Mouse (Mus musculus): Measurements from ENCODE around the gene S100a9. TPM values are rescaled to one million over a fixed set of nuclear protein-coding genes. Genes with fewer than 3 reads are reported as not detected.

S100a9 gene
- 10 to 100 TPM in 1 of 2 experiments, 1 to 10 TPM in 1; 8.2 to 12.7 TPM for total RNA-seq (2023)

DNA sequence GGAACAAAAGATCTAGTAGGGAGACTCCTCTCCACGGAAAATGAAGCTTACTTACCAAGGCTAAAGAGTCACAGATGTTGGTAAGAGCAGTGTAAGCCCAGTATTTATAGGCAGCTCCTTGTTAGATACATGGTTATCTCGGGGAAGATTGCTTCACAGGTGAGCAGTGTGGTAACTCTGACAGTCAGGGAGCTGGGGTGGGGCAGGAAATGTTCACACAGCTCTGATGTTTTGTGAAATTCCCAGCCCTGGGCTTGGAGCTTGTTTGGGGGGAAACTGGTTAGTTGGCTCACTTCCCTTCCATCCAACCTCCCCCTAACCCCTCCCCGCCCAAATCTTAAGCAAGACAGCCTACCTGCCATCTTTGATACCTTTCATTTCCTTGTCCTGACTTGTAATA, at the start of gene S100a9:
Gene S100a9 (minus strand): TSS at position 109 of the 400 bp plus-strand sequence.

DNA sequence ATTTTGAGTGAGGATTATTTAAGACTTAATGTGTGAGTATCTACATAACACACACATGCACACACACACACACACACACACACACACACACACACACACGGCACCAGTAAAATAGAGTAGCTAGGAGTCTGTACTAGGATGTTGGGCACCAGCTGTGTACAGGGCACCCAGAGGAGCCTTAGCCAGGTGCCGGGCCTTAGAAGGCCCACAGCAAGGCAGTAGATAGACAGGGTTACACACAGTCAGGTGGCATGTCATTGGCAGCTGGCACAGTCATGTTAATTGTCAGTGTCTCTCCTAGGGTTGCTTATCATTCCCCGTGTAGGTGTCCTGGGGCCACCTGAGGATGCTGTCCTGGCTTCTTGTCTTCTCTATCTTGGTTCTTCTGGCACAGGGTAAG, 31.1 kb upstream of the S100a9 start, which contains the start of gene Pglyrp4:
Gene Pglyrp4 (plus strand): TSS at position 301 of the 400 bp plus-strand sequence.

DNA sequence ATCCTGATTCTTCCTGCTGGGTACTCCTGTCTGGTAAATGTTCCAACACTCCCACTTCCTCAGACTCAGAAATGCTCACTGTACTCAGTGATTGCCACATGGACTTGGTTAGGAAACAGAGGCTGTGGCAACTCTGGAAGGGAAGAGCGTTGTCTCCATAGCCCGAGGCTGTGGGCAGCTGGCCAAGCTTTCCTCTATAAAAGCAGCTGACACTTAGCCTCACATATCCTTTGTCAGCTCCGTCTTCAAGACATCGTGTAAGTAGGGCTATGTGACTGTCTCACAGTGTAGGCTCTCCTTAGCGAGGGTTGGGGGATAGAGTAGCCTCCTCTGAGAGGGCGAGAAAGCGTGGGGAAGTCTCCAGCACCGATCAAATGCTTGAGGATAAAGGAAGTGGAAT, 26.7 kb downstream of the S100a9 start, which contains the start of gene S100a8:
Gene S100a8 (plus strand): TSS at position 133 of the 400 bp plus-strand sequence.

DNA sequence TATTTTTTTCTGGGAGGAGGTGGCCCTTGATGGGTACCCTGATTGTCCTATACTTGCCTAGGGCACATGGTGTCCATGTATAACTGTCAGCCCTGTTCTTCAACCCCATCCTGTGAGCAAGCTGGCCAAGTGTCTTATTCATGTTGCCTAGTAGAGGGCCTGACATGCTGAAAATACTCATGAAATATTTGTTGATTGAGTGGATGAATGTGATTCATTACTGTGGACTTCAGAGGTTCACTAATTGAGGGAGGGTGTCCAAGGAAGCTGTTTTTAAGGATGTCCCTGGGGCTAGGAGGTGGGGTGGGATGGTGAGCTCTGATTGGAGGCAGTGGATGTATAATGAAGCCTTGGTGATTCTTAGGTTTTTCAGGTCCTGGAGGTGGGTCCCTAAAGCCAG, 41.8 kb downstream of the S100a9 start, which contains the start of gene S100a7a:
Gene S100a7a (plus strand): TSS at position 301 of the 400 bp plus-strand sequence.

Other genes starting within 250 kb of the S100a9 start
- gene Npr1, start 229.9 kb downstream of the S100a9 start, total RNA-seq (2023) = not detected
- 10 to 100 TPM; 89.4 to 92.6 TPM for gene Ilf2, start 219.6 kb downstream of the S100a9 start, total RNA-seq (2023)
- 10 to 100 TPM; 36.9 to 38.9 TPM for gene Snapin, start 204.7 kb downstream of the S100a9 start, total RNA-seq (2023)
- gene Chtop, start 186.2 kb downstream of the S100a9 start, total RNA-seq (2023) = 100 to 1,000 TPM; 183 to 188 TPM
- gene S100a1, start 181.3 kb downstream of the S100a9 start, total RNA-seq (2023) = 1 to 10 TPM in 1 of 2 experiments, not detected in 1; 1.5 TPM
- gene S100a13, start 181.3 kb downstream of the S100a9 start, total RNA-seq (2023) = 10 to 100 TPM; 38.2 to 40.3 TPM
- 1 to 10 TPM; 1.3 to 3.4 TPM for gene S100a14, start 168.9 kb downstream of the S100a9 start, total RNA-seq (2023)
- not detected for gene S100a16, start 158.5 kb downstream of the S100a9 start, total RNA-seq (2023)
- 1 to 10 TPM in 1 of 2 experiments, not detected in 1; 1.1 TPM for gene S100a3, start 135.1 kb downstream of the S100a9 start, total RNA-seq (2023)
- not detected for gene S100a2, start 105.5 kb downstream of the S100a9 start, total RNA-seq (2023)
- not detected for gene Gm42674, start 93.8 kb downstream of the S100a9 start, total RNA-seq (2023)
- gene S100a4, start 92.0 kb downstream of the S100a9 start, total RNA-seq (2023) = 10 to 100 TPM; 34.0 to 64.5 TPM
- gene S100a5, start 87.2 kb downstream of the S100a9 start, total RNA-seq (2023) = not detected
- 10 to 100 TPM; 23.8 to 39.8 TPM for gene S100a6, start 82.8 kb downstream of the S100a9 start, total RNA-seq (2023)
- gene S100a7a, start 41.7 kb downstream of the S100a9 start, total RNA-seq (2023) = not detected
- gene S100a8, start 26.7 kb downstream of the S100a9 start, total RNA-seq (2023) = 10 to 100 TPM in 1 of 2 experiments, 1 to 10 TPM in 1; 8.0 to 10.6 TPM
- gene Pglyrp4, start 31.2 kb upstream of the S100a9 start, total RNA-seq (2023) = not detected
- not detected for gene Gm5849, start 82.2 kb upstream of the S100a9 start, total RNA-seq (2023)

All from T-cell, adult 66 days (primary cell).